Mouse (Mus musculus) kidney, postnatal 0 days (tissue): ENCODE data around the gene Rsu1. TPM values are rescaled to one million over a fixed set of nuclear protein-coding genes. Genes with fewer than 3 reads are reported as not detected.

Experiments used
- ATAC-seq: fragments of 200-750 bp; cut with Nextera tagmentation; replicated peaks from 2 replicates; pipeline ENCODE4 v1.8.0; 2017; ENCODE audit warnings: low read depth, moderate number of reproducible peaks, moderate TSS enrichment, moderate library complexity; ENCODE audit not compliant: low FRiP score
- DNase-seq: peaks from one replicate; pipeline ENCODE4 v3.0.0-alpha.2; 2016; ENCODE audit warnings: low spot score
- H3K27ac ChIP-seq: fragments of 300-500 bp; sonication (generic); 2 replicates; pipeline ENCODE4 v1.5.1; 2014; ENCODE audit warnings: mild to moderate bottlenecking
- H3K27me3 ChIP-seq: fragments of 300-500 bp; sonication (generic); 2 replicates; pipeline ENCODE4 v1.6.1; 2014; ENCODE audit warnings: low read length, mixed read lengths; ENCODE audit not compliant: insufficient read depth
- H3K36me3 ChIP-seq: fragments of 300-500 bp; sonication (generic); 2 replicates; pipeline ENCODE4 v1.6.1; 2014; ENCODE audit warnings: low read length, mixed read lengths; ENCODE audit not compliant: insufficient read depth
- H3K4me1 ChIP-seq: fragments of 300-500 bp; sonication (generic); replicated peaks from 2 replicates; pipeline ENCODE4 v1.6.1; 2014; ENCODE audit warnings: antibody characterized with exemption, low read length, mixed read lengths; ENCODE audit not compliant: insufficient read depth
- H3K4me2 ChIP-seq: fragments of 300-500 bp; sonication (generic); 2 replicates; pipeline ENCODE4 v1.6.1; 2014; ENCODE audit warnings: mild to moderate bottlenecking, low read length, moderate library complexity, mixed read lengths
- H3K4me3 ChIP-seq: fragments of 300-500 bp; sonication (generic); replicated peaks from 2 replicates; pipeline ENCODE4 v1.5.1; 2014; ENCODE audit warnings: low read depth, low read length
- H3K9ac ChIP-seq: fragments of 300-500 bp; sonication (generic); 2 replicates; pipeline ENCODE4 v1.6.1; 2014; ENCODE audit warnings: low read depth, low read length
- H3K9me3 ChIP-seq: fragments of 300-500 bp; sonication (generic); replicated peaks from 2 replicates; pipeline ENCODE4 v1.6.1; 2016; ENCODE audit warnings: low read length, inconsistent platforms, mixed read lengths
- CTCF ChIP-seq: IDR thresholded peaks from 2 replicates; pipeline ENCODE4 v1.5.1; 2016; ENCODE audit warnings: antibody characterized with exemption, low read depth, mild to moderate bottlenecking, moderate library complexity
- WGBS: fragments of 180-500 bp; shearing (Covaris S2); extraction: QIAGEN DNeasy Blood & Tissue Kit; methylation state at CpG from one replicate; pipeline ENCODE4 v1.1.7; 2014; 5-methylcytosine and 5-hydroxymethylcytosine counted together
- polyA plus RNA-seq: library from polyadenylated mRNA; unstranded; fragments of >200 nt; fragmentation: Nextera tagmentation; extraction: Ambion mirVana; gene quantifications from 2 replicates; pipeline ENCODE4 v1.2.1, GENCODE M21; 2015

Gene Rsu1
- polyA plus RNA-seq, 1 experiment from 2014 or later, result 151 TPM

DNA sequence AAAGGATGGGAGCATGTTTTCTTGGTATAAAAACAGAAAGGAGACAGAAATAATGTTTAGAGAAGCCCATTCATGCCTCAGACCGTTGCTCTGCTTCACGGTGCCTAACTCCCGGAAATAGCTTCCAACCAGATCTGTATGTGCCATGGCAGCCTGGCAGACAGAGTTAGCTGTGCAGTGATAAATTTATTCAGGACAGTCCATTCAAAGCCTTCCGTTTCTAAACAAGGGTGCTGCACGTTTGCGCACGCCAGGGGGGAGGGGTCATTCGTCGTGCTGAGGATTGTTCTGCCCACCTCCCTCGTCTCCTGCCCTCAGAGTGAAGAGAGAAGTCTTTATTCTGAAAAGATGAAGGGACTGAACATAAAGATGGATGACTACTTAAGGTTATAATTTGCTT lies 141.9 kb downstream of the Rsu1 start:
- H3K4me1 ChIP-seq, result no peaks in the 10 kb centered on the region
- no peak overlapping the region for H3K9ac ChIP-seq
- no peak overlapping the region for H3K4me3 ChIP-seq
- DNase-seq, result peak; percentile 24
- no peak overlapping the region for H3K27ac ChIP-seq
- 39% methylated on average over 10 of the region's 10 CpGs for WGBS
- no peaks in the 10 kb centered on the region for H3K36me3 ChIP-seq
- H3K27me3 ChIP-seq, result no peaks in the 10 kb centered on the region
- no peaks in the 10 kb centered on the region for H3K9me3 ChIP-seq
- no peak for TF ChIP-seq CTCF
- no peak overlapping the region for H3K4me2 ChIP-seq
- no peak; the same call in 1 of the 2 replicates for ATAC-seq

DNA sequence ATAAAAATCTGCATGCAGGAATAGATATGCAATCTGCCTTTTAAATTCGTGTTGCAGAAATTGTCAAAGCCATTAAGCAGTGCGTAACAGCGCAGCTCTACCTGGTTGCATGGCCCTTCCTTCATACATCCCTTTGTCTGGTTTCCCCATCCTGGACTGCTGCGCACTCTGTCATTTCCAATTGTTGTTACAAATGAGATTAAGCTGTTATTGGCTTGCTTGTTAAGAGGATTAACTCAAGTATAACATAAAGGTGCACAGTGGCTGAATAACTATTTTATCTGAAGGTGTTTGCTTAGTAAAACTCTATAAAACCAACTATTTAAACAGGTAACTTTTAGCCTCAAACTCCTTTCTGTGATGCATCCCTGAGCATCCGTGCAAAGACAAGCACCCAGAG lies 150.8 kb downstream of the Rsu1 start:
- Histone ChIP-seq H3K4me1 (no peaks in the 10 kb centered on the region), H3K36me3 (no peaks in the 10 kb centered on the region), H3K4me3 (no peak overlapping the region), H3K9ac (no peak overlapping the region), H3K27ac (no peak overlapping the region), H3K4me2 (no peak overlapping the region), H3K9me3 (no peaks in the 10 kb centered on the region), H3K27me3 (no peaks in the 10 kb centered on the region)
- WGBS, result 84% methylated on average over 5 of the region's 5 CpGs
- no peak for TF ChIP-seq CTCF
- DNase-seq, result no peak
- ATAC-seq, result no peak

DNA sequence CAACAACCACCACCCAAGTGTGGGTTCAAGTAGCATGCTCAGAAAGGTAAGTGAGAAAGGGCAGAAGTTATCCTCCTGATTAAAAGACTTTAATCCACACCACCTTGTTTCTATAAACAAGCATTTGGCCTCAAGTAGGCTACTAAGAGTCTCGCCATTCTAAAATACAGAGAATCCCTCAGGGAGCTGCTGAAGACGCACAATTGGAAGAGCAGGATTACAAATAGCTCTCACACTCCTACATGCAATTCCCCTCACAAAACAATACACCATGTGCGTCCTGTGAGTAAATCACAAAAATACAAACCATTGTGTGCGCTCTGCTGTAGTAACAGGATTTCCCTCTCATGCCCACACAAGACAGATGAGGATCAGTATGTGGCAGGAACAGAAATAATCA lies 153.3 kb downstream of the Rsu1 start:
- Histone ChIP-seq H3K9me3 (no peaks in the 10 kb centered on the region), H3K27me3 (no peaks in the 10 kb centered on the region), H3K4me3 (no peak overlapping the region), H3K9ac (no peak overlapping the region), H3K27ac (no peak overlapping the region), H3K4me1 (no peaks in the 10 kb centered on the region), H3K4me2 (no peak overlapping the region), H3K36me3 (no peaks in the 10 kb centered on the region)
- DNase-seq, result no peak
- 69% methylated on average over 4 of the region's 4 CpGs for WGBS
- ATAC-seq, result no peak
- no peak for TF ChIP-seq CTCF

DNA sequence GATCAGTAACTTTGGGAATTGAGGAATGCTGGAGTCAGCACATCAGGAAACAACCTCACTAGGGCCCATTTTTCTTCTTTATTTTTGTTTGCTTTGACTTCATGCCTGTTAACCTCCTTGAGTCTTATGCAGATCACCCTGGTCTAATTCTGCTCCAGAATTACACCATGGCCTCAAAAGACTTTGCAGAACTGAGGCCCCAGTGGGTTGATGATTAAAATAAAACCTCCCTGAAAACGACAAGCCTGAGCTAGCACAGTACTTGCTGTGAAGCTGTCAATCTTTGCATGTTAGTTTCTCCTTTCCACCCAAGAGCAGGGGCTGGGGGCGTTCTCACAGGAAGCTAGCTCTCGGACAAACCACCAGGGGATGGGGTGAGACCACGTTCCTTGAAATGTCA lies 164.7 kb downstream of the Rsu1 start:
- 0 out of 2 replicates have a peak, but pooled peaks have one; percentile 12 for TF ChIP-seq CTCF
- ATAC-seq (no peak; the same call in 1 of the 2 replicates), DNase-seq (peak; percentile 53)
- 14% methylated on average over 4 of the region's 4 CpGs for WGBS
- no peaks in the 10 kb centered on the region for H3K9me3 ChIP-seq
- no peak overlapping the region for H3K9ac ChIP-seq
- no peaks in the 10 kb centered on the region for H3K36me3 ChIP-seq
- H3K27ac ChIP-seq, result no peak overlapping the region
- H3K4me2 ChIP-seq, result no peak overlapping the region
- H3K27me3 ChIP-seq, result no peaks in the 10 kb centered on the region
- H3K4me3 ChIP-seq, result no peak overlapping the region
- H3K4me1 ChIP-seq, result no peaks in the 10 kb centered on the region

DNA sequence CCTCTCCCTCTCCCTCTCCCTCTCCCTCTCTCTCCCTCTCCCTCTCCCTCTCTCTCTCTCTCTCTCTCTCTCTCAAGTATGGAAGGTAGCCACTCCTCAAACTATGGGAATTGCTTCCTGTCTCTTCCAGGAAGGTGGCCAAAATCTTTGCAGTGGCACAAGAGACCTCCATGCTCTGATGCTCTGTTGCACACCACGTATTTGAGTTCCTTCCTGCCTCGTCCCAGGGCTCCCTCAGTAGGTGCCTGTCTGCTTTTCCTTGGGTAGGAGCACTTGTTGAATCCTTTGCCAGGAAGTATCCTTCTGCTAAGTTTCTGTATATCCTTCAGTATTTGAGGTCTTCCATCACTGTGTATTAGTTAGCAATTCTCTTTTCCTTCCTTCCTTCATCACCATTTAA lies 166.8 kb downstream of the Rsu1 start:
- no peak overlapping the region for H3K4me2 ChIP-seq
- DNase-seq (peak; percentile 40), ATAC-seq (peak; percentile 43; the same call in 1 of the 2 replicates)
- no peak for TF ChIP-seq CTCF
- no peaks in the 10 kb centered on the region for H3K4me1 ChIP-seq
- 17% methylated on average over 2 of the region's 2 CpGs for whole genome bisulfite sequencing
- H3K4me3 ChIP-seq, result no peak overlapping the region
- no peak overlapping the region for H3K27ac ChIP-seq
- H3K27me3 ChIP-seq, result no peaks in the 10 kb centered on the region
- H3K9ac ChIP-seq, result no peak overlapping the region
- H3K36me3 ChIP-seq, result no peaks in the 10 kb centered on the region
- no peaks in the 10 kb centered on the region for H3K9me3 ChIP-seq

DNA sequence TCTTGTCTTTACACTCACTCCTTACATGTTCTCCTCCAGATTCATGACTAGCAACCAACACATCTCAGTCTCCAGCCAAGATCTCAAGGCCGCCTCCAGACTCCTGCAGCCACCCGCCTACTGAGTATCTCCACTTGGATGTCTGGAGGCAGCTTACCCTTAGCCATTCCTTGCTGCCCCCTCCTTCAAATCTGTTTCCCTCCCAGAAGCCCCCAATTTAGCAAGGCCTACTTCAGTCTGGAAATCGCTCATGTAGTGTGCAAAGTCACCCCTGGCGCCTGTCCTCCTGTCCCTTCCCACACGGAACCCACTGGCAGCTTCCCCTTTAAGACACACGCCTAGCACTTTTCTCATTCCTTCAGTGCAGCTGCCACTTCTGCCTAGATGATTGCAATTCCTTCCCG lies 167.4 kb downstream of the Rsu1 start:
- no peak for TF ChIP-seq CTCF
- no peak; the same call in 1 of the 2 replicates for ATAC-seq
- Histone ChIP-seq H3K27me3 (no peaks in the 10 kb centered on the region), H3K27ac (no peak overlapping the region), H3K36me3 (no peaks in the 10 kb centered on the region), H3K4me3 (no peak overlapping the region), H3K9ac (no peak overlapping the region), H3K4me1 (no peaks in the 10 kb centered on the region), H3K4me2 (no peak overlapping the region), H3K9me3 (no peaks in the 10 kb centered on the region)
- 66% methylated on average over 7 of the region's 7 CpGs for WGBS
- peak; percentile 19 for DNase-seq

DNA sequence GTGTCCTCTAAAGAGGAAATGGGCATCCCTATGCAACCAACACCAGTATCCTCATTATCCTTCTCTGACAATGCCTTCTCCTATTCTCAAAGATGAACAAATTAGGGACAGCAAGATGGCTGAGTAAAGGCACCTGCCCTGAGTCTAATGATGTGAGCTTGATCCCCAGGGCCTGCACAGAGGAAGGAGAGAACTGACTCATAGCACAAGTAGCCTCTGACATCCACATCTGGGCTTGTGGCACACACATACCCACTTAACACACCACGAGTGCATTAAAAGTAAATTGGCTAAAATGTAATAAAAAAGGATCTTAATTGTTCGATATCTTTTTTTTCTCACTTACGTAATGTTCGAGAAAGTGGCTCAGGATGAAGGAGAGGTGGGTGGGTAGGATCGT lies 177.2 kb downstream of the Rsu1 start:
- Histone ChIP-seq H3K27me3 (no peaks in the 10 kb centered on the region), H3K9me3 (no peaks in the 10 kb centered on the region), H3K36me3 (no peaks in the 10 kb centered on the region), H3K4me3 (no peak overlapping the region), H3K4me2 (no peak overlapping the region), H3K27ac (no peak overlapping the region), H3K9ac (no peak overlapping the region), H3K4me1 (no peaks in the 10 kb centered on the region)
- ATAC-seq (no peak), DNase-seq (no peak)
- no peak for TF ChIP-seq CTCF
- WGBS, result 96% methylated on average over 5 of the region's 5 CpGs
